Mouse (Mus musculus) c-Kit-negative CD71-positive TER-119-positive erythroid progenitor cells, embryonic 14.5 days (primary cell): ENCODE data around the gene Slco1c1.

Experiments used
- DNase-seq: peaks from one replicate; pipeline ENCODE4 v3.0.0-alpha.2; 2013; ENCODE audit warnings: low read depth, low spot score

The Slco1c1 gene

GRCm38 (mm10) chr6:141523747-141524640, at the start of gene Slco1c1:
Gene Slco1c1 (plus strand): TSS chr6:141524368.
- DNase-seq, result no peak

DNA sequence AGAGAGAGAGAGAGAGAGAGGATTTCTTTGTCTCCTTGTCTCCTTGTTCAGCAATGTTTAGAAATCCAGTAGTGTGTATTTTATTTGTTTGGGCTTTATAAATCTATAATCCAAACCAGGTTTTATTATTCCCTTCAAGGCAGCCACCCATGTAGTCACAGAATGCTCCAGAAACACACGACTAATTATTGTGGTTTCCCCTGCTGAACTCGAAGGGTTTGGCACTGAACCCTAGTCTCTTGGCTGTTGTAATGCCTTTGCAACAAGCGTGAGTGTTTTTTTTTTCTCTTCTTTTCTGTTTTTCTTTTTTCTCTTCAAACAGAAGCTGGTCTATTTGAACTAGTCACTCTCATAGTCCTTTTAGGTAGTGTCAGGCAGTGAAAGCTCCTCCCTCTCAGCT, 49.5 kb upstream of the Slco1c1 start:
- no peak for DNase-seq

- no peak for DNase-seq
Measured at GRCm38 (mm10) chr6:141485302-141486021, 38.7 kb upstream of the Slco1c1 start.

GRCm38 (mm10) chr6:141487266-141487665, 36.9 kb upstream of the Slco1c1 start:
- no peak for DNase-seq

DNA sequence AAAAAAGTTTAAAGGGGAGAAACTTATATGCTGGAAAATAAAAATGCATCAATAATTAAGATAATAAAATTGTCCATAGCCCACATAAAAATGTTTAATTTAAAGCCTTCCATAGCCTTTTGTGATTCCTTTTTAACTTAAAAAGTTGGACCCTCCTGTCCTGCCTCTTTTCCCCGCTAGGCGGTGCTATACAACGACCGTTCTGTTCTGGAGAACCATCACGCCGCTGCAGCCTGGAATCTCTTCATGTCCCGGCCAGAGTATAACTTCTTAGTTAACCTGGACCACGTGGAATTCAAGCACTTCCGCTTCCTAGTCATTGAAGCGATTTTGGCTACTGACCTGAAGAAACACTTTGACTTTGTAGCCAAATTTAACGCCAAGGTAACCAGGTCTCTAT, 35.5 kb upstream of the Slco1c1 start:
- DNase-seq, result no peak

- DNase-seq, result no peak
Measured at GRCm38 (mm10) chr6:141494909-141495308, 29.3 kb upstream of the Slco1c1 start.

GRCm38 (mm10) chr6:141495634-141496418, 28.3 kb upstream of the Slco1c1 start:
- no peak for DNase-seq

GRCm38 (mm10) chr6:141499511-141499910, 24.7 kb upstream of the Slco1c1 start:
- DNase-seq, result no peak

GRCm38 (mm10) chr6:141501171-141501570, 23.0 kb upstream of the Slco1c1 start:
- no peak for DNase-seq

DNA sequence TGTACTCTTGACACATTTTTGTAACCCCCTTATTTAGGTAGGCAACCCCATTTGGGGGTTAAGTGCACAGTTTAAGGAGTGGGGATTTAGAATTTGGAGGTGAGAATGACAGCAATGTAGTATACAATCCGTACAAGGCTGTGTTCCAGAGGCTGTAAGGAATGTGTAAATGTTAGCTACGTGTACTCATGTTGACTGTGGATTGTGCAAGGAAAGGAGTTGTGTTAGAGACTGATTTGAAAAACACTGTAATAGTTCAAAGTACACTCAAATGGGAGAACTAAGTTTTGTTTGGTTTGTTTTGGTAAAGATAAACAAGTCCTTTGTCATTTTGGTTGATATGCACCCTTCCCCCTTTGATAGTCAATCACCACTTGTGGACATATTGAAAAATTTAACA, 1.6 kb upstream of the Slco1c1 start:
- no peak for DNase-seq

- no peak for DNase-seq
Measured at GRCm38 (mm10) chr6:141525787-141526186, 1.6 kb downstream of the Slco1c1 start.

DNA sequence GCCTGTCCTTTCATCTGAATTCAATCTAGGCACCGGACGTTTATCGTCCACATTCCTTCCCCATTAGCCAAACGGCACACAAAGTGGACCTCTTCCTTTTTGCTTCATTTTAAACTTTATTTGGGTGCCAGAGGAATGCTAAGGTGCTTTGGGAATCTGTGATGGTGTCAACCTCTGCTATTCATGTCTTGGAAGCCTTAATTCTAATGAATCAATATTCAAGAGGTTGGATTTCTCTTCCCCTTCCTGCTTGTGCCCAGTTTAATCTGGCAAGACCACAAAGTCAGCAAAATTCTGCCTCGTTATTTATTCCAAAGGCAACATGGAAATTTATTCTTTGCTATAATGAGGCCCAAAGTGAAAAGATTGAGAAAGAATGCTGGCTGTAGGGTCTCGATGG, 6.7 kb downstream of the Slco1c1 start:
- DNase-seq, result no peak

- no peak for DNase-seq
Measured at GRCm38 (mm10) chr6:141537298-141537697, 13.1 kb downstream of the Slco1c1 start.

- no peak for DNase-seq
Measured at GRCm38 (mm10) chr6:141541136-141541535, 17.0 kb downstream of the Slco1c1 start.

GRCm38 (mm10) chr6:141543344-141543743, 19.2 kb downstream of the Slco1c1 start:
- DNase-seq, result no peak

DNA sequence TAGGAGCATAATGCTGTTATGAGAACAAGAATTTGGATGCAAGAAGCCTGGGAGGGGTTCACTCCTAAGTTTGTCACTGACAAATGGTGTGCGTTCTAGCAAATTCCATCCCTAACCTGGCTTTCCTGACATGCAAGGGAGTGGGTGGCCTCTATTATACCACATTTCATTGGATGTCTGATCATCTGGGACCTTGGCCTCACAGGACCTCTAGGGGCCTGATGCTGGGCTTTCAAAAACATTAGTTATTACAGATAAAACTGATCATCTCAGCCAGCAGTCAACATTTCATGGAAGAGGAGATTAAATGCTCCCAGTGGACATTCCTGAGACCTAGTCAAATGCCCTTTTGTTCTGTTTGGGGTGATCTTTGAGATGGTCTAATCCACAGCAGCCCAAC, 34.0 kb downstream of the Slco1c1 start:
- no peak for DNase-seq

- DNase-seq, result no peak
Measured at GRCm38 (mm10) chr6:141567366-141567765, 43.2 kb downstream of the Slco1c1 start.

DNA sequence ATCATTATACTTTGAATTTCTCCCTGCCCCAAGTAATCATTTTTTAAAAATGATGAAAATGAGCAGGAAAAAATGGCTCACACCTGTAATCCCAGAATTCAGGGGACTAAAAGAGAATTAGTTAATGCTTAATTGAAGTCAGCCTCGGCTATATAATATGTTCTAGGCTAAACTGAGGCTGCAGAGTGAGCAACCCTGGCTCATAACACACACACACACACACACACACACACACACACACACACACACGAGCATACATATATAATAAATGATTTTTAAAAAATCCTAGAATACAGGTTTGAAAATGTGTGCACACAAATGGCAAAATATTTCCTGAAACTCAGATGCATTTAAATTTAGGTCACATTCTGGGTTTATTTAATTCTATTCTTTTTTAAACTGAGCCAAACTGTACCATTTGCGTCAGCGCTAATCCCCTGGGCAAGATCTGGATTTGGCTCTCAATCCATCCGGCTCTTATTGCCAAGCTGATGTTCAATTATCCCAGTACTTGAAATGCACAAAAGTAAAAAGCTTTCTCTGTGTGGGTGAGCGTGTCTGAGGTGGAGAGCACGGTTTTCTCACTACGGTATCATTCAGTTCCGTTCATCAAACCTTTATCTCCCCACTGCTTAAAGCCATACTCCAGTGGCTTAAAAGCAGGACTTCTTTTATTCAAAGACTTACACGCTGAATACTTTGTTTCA, 43.8 kb downstream of the Slco1c1 start:
- DNase-seq, result no peak

GRCm38 (mm10) chr6:141568559-141568946, 44.4 kb downstream of the Slco1c1 start:
- no peak for DNase-seq

GRCm38 (mm10) chr6:141576646-141577200, 52.6 kb downstream of the Slco1c1 start:
- DNase-seq, result no peak

DNA sequence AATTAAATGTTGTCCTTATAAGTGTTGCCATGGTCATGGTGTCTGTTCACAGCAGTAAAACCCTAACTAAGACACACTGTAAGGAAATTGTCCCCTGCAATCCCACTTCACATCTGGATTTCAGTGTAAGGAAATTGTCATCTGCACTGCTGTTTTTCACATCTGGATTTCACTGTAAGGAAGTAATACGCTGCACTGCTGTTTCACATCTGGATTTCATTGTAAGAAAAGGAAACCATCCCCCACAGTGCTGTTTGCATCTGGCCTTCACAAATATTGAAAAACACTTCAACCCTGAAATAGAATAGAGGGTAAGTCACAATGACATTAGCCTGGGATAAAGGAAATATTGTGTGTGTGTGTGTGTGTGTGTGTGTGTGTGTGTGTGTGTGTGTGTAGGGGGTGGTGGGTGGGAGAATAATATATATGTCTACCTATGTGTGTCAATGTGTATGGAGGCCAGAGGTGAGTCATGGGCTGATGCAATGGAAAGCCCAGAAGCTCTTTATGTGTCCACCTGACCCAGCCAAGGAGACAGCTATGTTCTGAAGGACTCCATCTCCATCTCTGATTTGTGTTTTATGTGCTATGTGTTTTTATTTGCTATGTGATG, 60.7 kb downstream of the Slco1c1 start:
- no peak for DNase-seq
